ENCODE assay signal across 10 mouse cellular contexts in genomic region chr11:22632988-22633387, GRCm38 (mm10).
DNase-seq lines count a peak whose midpoint lies in the region; TF ChIP-seq lines count a peak whose summit lies in the region.
"Had no signal": no experiment of that assay in that cellular context is flagged by ENCODE, and none has a peak within 500 bp of the region (broad histone marks: within the 10 kb centered on the region; RNA-seq: fewer than 3 reads in every experiment).

No protein-coding gene starts in this region.

- peak overlapping the region; percentile 63 for H3K4me2 ChIP-seq in myocyte (ENCODE audit: low read depth)
- H3K4me2 ChIP-seq: hindbrain, embryonic 12.5 days had no signal

- H3K79me2 ChIP-seq in myocyte (ENCODE audit: control insufficient read depth, insufficient read depth), result no peaks in the 10 kb centered on the region

- no peak overlapping the region for H3K4me3 ChIP-seq in myocyte
- H3K4me3 ChIP-seq: heart, embryonic 10.5 days; hindbrain, embryonic 12.5 days had no signal

- H3ac ChIP-seq in myocyte (ENCODE audit: control insufficient read depth, insufficient read length), result no peak overlapping the region

- DNase-seq in adrenal gland, adult 2 months, result peak; percentile 51
- no peak for DNase-seq in adrenal gland, adult 18-20 months (ENCODE audit: low spot score in 2 of 2)
- peak; percentile 41 for DNase-seq in layer of hippocampus, adult 9-11 months
- DNase-seq in layer of hippocampus, postnatal 25 days (ENCODE audit: extremely low spot score in 1 of 2, low spot score in 1 of 2), result no peak
- peak; percentile 45 to 78 for DNase-seq in adrenal gland, postnatal 36 days
- DNase-seq in thymus, postnatal 4 days, result no peak
- DNase-seq in spleen, adult 18-20 months, result no peak

- no peak for TF ChIP-seq POLR2A in myocyte (IDR thresholded peaks at IDR 0.05; ENCODE audit: insufficient read length, low read depth)

- H3K27me3 ChIP-seq in myocyte (ENCODE audit: control insufficient read depth, insufficient read depth, insufficient read length), result no peaks in the 10 kb centered on the region
- H3K27me3 ChIP-seq: hindbrain, embryonic 12.5 days had no signal

- H3K36me3 ChIP-seq in myocyte (ENCODE audit: control insufficient read depth, insufficient read depth), result no peaks in the 10 kb centered on the region
- H3K36me3 ChIP-seq: heart, embryonic 10.5 days; hindbrain, embryonic 12.5 days had no signal

TF ChIP-seq in myocyte, 11 proteins besides CTCF, POLR2A, EP300 and RAD21:
- TF ChIP-seq MAX (IDR thresholded peaks at IDR 0.05; ENCODE audit: low read depth) (no peak), TCF12 (IDR thresholded peaks at IDR 0.05; ENCODE audit: insufficient read depth, poor library complexity, severe bottlenecking) (no peak), MYOG (IDR thresholded peaks at IDR 0.05; ENCODE audit: control insufficient read depth in 1 of 3, insufficient read depth in 1 of 3, insufficient read length in 2 of 3, low read depth in 2 of 3) (no peak), CEBPB (IDR thresholded peaks at IDR 0.05; ENCODE audit: insufficient read depth, poor library complexity, severe bottlenecking) (peak; percentile 77), POLR2AphosphoS2 (IDR thresholded peaks at IDR 0.05; ENCODE audit: insufficient read length, low read depth) (no peak)

Comparison
In these comparisons a context has a peak if more than half of its experiments do, and no peak if none do; other contexts are left out.
1. DNase-seq: peak in adrenal gland, adult 2 months (single experiment), layer of hippocampus, adult 9-11 months (single experiment) and adrenal gland, postnatal 36 days (2 of 2); none in adrenal gland, adult 18-20 months (0 of 2), layer of hippocampus, postnatal 25 days (0 of 2), thymus, postnatal 4 days (single experiment) and spleen, adult 18-20 months (0 of 2).